Mouse (Mus musculus): ENCODE data around the gene Gm5800. TPM values are rescaled to one million over a fixed set of nuclear protein-coding genes. Genes with fewer than 3 reads are reported as not detected.
A peak's percentile ranks its signal among the peaks of the same experiment; 100 is the strongest.
"Not testable (repeated sequence)": the region's sequence is repeated elsewhere in the genome, so short reads cannot be mapped to it uniquely, and the experiment has no call there.

The Gm5800 gene
- not detected for total RNA-seq (2021)
- long read RNA-seq, experiment 1 = 0 reads
- long read RNA-seq, experiment 2 = 0 reads

DNA sequence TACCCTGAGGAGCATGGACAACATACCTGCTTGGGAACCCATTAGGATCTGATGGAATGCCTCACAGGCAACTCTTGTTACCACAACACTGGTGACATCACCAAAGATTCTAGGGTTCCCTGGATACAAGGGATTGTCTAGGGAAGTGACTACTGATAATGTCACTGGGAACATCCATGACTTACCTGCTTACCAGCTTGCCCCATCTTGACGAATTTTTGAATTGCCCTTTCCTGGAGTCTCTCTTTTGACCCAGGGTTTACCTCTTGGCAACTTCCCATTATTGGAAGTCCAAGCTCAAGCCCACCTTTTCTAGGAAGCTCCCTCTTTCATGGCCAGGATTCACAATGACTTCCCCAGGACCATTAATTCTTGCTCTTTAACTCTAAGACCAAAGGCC lies at the start of gene Gm5800:
Gm5800 (minus strand) TSS at position 101 of the 400 bp plus-strand sequence.
- no peak for DNase-seq (ENCODE audit: extremely low spot score in 1 of 2, low spot score in 2 of 2)
- Histone ChIP-seq H3K4me3 (no peak within 1 kb of the TSS), H3K27ac (no peak within 1 kb of the TSS)
- no peak for TF ChIP-seq CTCF (IDR thresholded peaks at IDR 0.05)
- intact Hi-C loops (cut with DNase I) = no loop called here

DNA sequence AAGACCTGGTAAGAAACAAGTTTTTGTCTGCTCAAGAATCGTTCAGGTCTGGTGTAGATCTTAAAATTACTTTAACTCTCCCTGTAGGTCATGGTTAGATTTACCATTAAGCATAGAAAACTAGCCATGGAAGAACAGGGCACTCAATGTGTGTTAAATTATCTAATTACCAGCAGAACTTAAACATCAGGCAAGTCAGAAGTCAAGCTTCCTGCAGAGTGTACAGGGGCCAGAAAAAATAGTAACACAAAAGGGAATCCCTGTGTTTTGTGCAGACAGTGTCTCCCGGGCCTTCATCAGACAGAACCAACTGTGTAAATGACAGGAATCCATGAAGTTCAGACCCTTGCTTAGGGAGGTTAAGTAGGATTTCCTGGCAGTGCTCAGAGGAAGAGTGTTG lies 39.0 kb upstream of the Gm5800 start:
- intact Hi-C loops (cut with DNase I) = no loop called here
- TF ChIP-seq CTCF (IDR thresholded peaks at IDR 0.05) = no peak

DNA sequence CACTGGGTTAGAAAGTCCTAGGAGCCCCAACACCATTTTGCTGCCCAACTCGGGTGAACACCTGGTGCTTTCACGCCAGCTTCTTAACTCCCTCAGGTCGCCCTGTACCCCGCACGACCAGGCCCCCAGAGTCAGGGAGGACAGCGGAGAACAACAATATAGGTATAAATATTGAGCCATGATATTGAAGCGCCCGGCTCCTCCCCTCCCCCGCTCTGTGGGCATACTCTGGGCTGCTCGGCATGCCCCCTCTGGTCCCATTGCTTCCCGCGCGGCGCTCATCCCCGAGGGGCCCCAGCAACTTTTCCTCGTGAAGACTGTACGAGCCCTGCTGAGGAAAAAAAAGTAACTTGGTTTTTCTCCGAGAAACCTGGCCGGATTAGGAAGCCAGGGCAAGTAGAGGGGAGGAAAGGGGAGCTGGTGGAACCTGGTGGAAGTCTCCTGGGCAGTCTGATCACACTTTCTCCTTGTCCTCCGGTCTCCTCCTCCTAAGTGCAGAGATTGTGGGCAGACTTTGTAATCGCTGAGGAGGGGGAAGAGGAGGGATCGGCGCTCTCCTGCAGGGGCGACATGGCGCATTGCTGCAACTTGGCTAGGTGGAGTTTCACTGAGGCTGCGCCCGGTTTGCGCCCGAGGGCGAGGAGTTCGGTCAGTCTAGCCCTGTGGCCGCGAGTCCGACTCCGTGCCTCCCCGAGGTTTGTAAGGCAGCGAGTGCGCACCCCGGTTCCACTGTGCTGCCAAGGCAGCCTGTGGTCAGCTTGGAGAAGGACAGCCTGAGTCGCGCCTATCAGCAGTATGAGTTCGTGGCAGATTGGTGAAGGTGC lies 23.6 kb upstream of the Gm5800 start:
- intact Hi-C loops (cut with DNase I) = no loop called here
- no peak for DNase-seq (ENCODE audit: extremely low spot score in 1 of 2, low spot score in 2 of 2)
- peak overlapping the region; percentile 14; the same call in 1 of the 2 replicates for H3K4me3 ChIP-seq
- TF ChIP-seq CTCF (IDR thresholded peaks at IDR 0.05) = no peak
- no peak overlapping the region for H3K27ac ChIP-seq

More for the DNA sequence above, 39.0 kb upstream of the Gm5800 start:
- DNase-seq (ENCODE audit: extremely low spot score in 1 of 2, low spot score in 2 of 2) = no peak
- Histone ChIP-seq H3K4me3 (no peak overlapping the region), H3K27ac (no peak overlapping the region)

DNA sequence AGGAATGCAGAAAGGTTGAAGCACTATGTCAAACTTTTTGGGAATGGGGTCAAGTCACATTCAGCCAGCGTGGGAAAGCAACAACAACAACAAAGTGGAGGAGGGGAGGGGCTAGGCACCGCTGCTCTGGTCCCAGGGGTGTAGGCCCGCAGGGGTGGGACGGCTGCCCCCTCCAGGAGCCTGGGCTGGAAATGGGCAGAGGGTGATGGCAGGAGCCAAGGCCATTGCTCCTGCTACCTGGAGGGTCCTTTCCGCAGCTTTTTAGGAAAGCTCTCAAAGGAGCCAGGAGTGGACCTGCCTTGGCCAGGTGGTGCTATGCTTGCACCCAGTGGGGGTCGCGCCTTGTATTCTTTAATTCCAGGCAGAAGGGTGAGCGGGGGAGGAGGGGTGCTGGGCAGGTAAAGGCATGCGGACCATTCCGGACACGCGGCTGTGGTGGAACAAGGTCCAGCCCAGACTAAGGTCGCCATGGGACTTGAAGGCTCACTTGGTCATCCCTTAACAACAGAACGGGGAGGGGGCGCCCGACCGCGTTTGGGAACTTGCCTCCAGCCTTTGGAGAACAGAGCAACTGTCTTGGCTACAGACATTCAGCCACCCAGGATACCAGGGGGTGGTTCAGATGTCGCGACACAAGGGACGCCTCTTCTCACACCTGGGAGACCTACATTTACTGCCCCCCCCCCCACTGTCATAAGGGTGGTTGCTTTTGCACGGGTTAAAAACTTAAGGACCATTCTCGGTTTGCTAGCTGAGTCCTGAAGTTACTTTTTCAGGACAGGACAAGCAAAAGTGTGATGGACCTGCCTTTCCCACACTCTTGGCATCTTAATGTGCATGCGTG lies 22.4 kb upstream of the Gm5800 start:
- no peak overlapping the region for H3K27ac ChIP-seq
- TF ChIP-seq CTCF (IDR thresholded peaks at IDR 0.05) = no peak
- no peak overlapping the region for H3K4me3 ChIP-seq
- DNase-seq (ENCODE audit: extremely low spot score in 1 of 2, low spot score in 2 of 2) = no peak
- intact Hi-C loops (cut with DNase I) = no loop called here

DNA sequence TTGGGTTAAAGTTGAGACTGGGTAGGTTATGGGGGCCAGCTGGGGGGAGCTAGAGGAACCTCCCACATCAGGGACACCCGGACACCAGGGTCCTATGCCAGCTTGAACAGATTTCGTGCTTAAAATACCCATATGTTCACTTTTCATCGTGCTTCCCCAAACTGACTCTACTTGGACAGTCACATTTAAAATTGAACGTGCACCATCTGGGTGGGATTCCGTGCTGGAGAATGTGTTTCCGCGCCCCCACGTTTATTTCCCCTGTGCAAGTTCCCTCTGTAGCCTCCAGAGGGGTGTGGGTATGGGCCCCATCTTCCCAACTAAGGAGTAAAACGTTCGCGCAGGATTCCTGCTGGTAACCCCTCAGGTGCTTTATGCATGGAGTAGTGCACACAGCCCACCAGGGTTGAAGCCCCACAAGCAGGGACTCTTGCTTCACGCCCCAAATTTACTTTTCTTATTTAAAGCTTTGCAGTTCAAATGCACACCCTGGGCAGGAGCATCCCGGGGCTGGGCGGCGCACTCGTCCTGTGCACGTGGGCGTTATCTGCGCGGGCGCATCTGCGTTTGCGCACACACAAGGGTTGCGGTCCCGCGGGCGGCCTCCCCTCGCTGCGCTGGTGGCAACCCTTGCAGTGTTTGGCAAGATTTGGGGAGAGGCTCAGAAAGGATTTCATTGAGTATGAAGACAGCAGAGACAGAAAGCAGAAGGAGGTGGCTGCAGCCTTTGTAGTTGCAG lies 21.6 kb upstream of the Gm5800 start:
- intact Hi-C loops (cut with DNase I) = no loop called here

DNA sequence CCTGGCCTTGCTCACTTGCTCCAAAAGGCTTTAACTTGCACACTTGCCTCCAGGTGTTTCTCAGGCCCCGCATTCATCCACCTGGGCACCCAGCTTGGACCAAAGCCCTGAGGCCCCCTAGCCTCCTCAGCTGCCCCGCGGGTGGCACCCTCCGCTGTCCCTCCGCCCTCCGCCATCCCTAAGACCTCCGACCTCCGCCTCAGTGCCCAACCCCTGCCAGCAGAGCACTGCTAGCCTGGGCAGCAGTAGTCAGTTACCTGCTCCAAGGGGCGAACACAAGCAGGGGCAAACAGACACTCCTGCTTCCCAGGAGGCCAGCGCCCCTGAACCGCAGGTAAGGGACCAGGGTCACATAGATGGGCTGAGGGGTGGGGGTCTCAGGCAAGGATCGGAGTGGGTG lies 21.0 kb upstream of the Gm5800 start:
- intact Hi-C loops (cut with DNase I) = no loop called here
- TF ChIP-seq CTCF (IDR thresholded peaks at IDR 0.05) = no peak
- Histone ChIP-seq H3K27ac (no peak overlapping the region), H3K4me3 (no peak overlapping the region)
- DNase-seq (ENCODE audit: extremely low spot score in 1 of 2, low spot score in 2 of 2) = no peak

More for the DNA sequence above, 21.6 kb upstream of the Gm5800 start:
- peak; percentile 23 to 24 for DNase-seq (ENCODE audit: extremely low spot score in 1 of 2, low spot score in 2 of 2)
- Histone ChIP-seq H3K4me3 (no peak overlapping the region), H3K27ac (no peak overlapping the region)
- TF ChIP-seq CTCF (IDR thresholded peaks at IDR 0.05) = no peak

DNA sequence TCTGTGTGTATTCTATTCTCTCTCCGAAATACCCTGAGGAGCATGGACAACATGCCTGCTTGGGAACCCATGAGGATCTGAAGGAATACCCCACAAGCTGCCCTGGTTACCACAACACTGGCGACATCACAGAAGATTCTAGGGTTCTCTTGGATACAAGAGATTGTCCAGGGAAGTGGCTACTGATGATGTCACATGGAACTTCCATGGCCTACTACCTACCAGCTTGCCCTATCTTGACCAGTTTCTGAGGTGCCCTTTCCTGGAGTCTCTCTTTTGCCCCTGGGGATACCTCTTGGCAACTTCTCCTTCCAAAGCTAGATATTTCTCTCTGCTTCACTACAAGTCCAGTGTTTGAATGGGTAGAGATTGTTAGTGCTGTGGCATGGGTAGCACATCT lies 21.6 kb downstream of the Gm5800 start, which contains the start of gene Gm17079:
Gm17079 (minus strand) TSS at position 101 of the 400 bp plus-strand sequence.
- DNase-seq (ENCODE audit: extremely low spot score in 1 of 2, low spot score in 2 of 2); H3K27ac ChIP-seq; intact Hi-C loops (cut with DNase I); H3K4me3 ChIP-seq: not testable (repeated sequence)

DNA sequence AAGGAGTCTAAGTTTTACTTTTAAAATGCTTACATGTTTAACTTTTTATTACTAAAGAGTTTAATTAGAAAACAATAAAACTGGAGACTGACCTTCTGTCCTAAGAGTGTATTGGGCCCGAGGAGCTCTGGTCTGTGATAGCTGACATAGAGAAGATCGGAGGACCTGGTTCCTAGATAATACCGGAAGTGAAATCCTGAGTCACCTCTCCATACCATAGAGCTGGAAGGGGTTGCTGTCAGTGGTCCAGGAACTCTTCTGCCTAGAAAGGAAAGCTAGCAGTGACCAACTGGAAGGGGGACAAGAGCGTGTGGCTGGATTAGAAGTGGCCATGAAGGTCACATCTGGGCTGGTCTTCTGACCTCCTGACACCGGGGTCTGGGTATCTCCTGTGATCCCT lies 39.7 kb downstream of the Gm5800 start:
- intact Hi-C loops (cut with DNase I) = no loop called here
- no peak for DNase-seq (ENCODE audit: extremely low spot score in 1 of 2, low spot score in 2 of 2)
- TF ChIP-seq CTCF (IDR thresholded peaks at IDR 0.05) = no peak
- Histone ChIP-seq H3K4me3 (no peak overlapping the region), H3K27ac (no peak overlapping the region)

Other genes starting within 250 kb of the Gm5800 start
- gene Gm5622, start 164.4 kb downstream of the Gm5800 start, total RNA-seq (2021) = not detected
- gene Gm17175, start 143.1 kb downstream of the Gm5800 start, total RNA-seq (2021) = not detected
- gene Gm17174, start 125.0 kb downstream of the Gm5800 start, total RNA-seq (2021) = not detected
- gene Gm17078, start 105.9 kb downstream of the Gm5800 start, total RNA-seq (2021) = not detected
- not detected for gene Gm4181, start 81.5 kb downstream of the Gm5800 start, total RNA-seq (2021)
- not detected for gene Gm17079, start 21.7 kb downstream of the Gm5800 start, total RNA-seq (2021)
- gene Ang4, start 56.4 kb upstream of the Gm5800 start, total RNA-seq (2021) = not detected
- gene AY358078, start 82.9 kb upstream of the Gm5800 start, total RNA-seq (2021) = not detected
- not detected for gene Ear6, start 136.5 kb upstream of the Gm5800 start, total RNA-seq (2021)
- 10 to 100 TPM; 28.8 to 35.2 TPM for gene Mettl17, start 167.7 kb upstream of the Gm5800 start, total RNA-seq (2021)
- 10 to 100 TPM in 1 of 2 experiments, 1 to 10 TPM in 1; 6.3 to 10.0 TPM for gene Slc39a2, start 175.7 kb upstream of the Gm5800 start, total RNA-seq (2021)
- gene Ndrg2, start 197.0 kb upstream of the Gm5800 start, total RNA-seq (2021) = 100 to 1,000 TPM; 793 to 811 TPM
- gene Tppp2, start 201.2 kb upstream of the Gm5800 start, total RNA-seq (2021) = not detected
- gene Rnase13, start 205.6 kb upstream of the Gm5800 start, total RNA-seq (2021) = not detected